7 mouse cellular contexts compared by ENCODE assay signal in the genomic region with DNA sequence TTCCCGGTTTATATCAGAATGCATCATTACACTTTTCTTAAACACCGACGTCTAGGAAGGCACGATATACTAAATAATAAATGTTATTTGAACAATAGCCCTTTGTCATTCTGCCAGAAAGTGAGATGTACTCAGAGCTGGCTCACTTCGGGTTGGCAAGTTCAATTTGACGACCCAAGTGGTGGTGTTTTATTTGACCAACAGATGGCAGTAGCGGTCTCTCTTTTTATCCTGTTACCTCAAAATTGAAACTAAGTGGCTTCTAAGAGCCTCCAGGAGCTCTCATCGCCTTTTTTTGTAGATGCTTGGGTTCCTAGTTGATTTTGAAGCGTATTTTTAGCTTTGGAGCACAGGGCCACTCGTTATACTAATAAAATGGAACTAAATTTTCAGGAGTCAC.
DNase-seq lines count a peak whose midpoint lies in the region; ATAC-seq and TF ChIP-seq lines count a peak whose summit lies in the region.

No protein-coding gene starts in this region.

- peak; percentile 84 for DNase-seq in MEL (ENCODE audit: low read depth, low spot score)
- DNase-seq in adrenal gland, postnatal 10 days = peak; percentile 62
- DNase-seq in embryonic facial prominence, embryonic 10.5 days (ENCODE audit: low spot score) = peak; percentile 42
- peak; percentile 75 for DNase-seq in layer of hippocampus, adult 11-12 months (ENCODE audit: low spot score)
- peak; percentile 15 for DNase-seq in lung, adult 2 months
- peak; percentile 10 for DNase-seq in ovary, postnatal 36 days (ENCODE audit: low spot score)

- peak overlapping the region; percentile 49 to 56 for H3K4me3 ChIP-seq in MEL (ENCODE audit: control insufficient read depth in 1 of 2, insufficient read depth in 1 of 2, low read depth in 2 of 2, low read length in 2 of 2)
- no peak overlapping the region for H3K4me3 ChIP-seq in embryonic facial prominence, embryonic 10.5 days
- no peak overlapping the region for H3K4me3 ChIP-seq in heart, embryonic 12.5 days
- no peak overlapping the region for H3K4me3 ChIP-seq in lung, adult 2 months (replicated peaks; ENCODE audit: extremely low read depth, low read depth, low read length)

- TF ChIP-seq POLR2A in MEL (IDR thresholded peaks at IDR 0.05; ENCODE audit: control insufficient read depth in 1 of 2, insufficient read depth in 1 of 2, low read depth in 1 of 2, low read length in 2 of 2, poor library complexity in 1 of 2) = no peak
- no peak for TF ChIP-seq POLR2A in lung, adult 2 months (IDR thresholded peaks at IDR 0.05; ENCODE audit: borderline replicate concordance, extremely low read depth, low read depth, low read length)

- TF ChIP-seq CTCF in MEL (IDR thresholded peaks at IDR 0.05 in 2 of 3, conservative IDR thresholded peaks at IDR 0.05 in 1 of 3; ENCODE audit: control insufficient read depth in 1 of 3, insufficient read depth in 1 of 3, low read depth in 2 of 3, low read length in 3 of 3, poor library complexity in 1 of 3, severe bottlenecking in 1 of 3) = peak; percentile 44 to 74 (median 55); a peak in 5 of 6 replicates
- TF ChIP-seq CTCF in lung, adult 2 months (IDR thresholded peaks at IDR 0.05; ENCODE audit: insufficient read depth, low read length) = peak; percentile 31; the same call in 1 of the 2 replicates

- H3K4me2 ChIP-seq in heart, embryonic 12.5 days = 0 out of 2 replicates have a peak overlapping the region, but pooled peaks have one; percentile 18

- ATAC-seq in heart, embryonic 12.5 days (ENCODE audit: insufficient number of reproducible peaks, low FRiP score) = no peak

- no peak for TF ChIP-seq EP300 in MEL (IDR thresholded peaks at IDR 0.05; ENCODE audit: low read depth in 1 of 2, low read length in 2 of 2)

- no peaks in the 10 kb centered on the region for H3K36me3 ChIP-seq in MEL (ENCODE audit: control insufficient read depth in 1 of 2, insufficient read depth in 2 of 2, low read length in 2 of 2)
- no peaks in the 10 kb centered on the region for H3K36me3 ChIP-seq in embryonic facial prominence, embryonic 10.5 days (replicated peaks)
- H3K36me3 ChIP-seq in heart, embryonic 12.5 days = no peaks in the 10 kb centered on the region

- H3K27me3 ChIP-seq in MEL (ENCODE audit: control insufficient read depth in 1 of 2, insufficient read depth in 2 of 2, low read length in 2 of 2) = no peaks in the 10 kb centered on the region; a peak in 1 of 4 replicates
- no peaks in the 10 kb centered on the region for H3K27me3 ChIP-seq in embryonic facial prominence, embryonic 10.5 days (replicated peaks; ENCODE audit: low read depth, poor library complexity, severe bottlenecking)
- no peaks in the 10 kb centered on the region for H3K27me3 ChIP-seq in heart, embryonic 12.5 days (replicated peaks)

- TF ChIP-seq RAD21 in MEL (IDR thresholded peaks at IDR 0.05; ENCODE audit: low read depth, low read length) = peak; percentile 71

- no peaks in the 10 kb centered on the region for H3K79me2 ChIP-seq in MEL (ENCODE audit: control insufficient read depth, insufficient read depth, low read length, poor library complexity)

- 16% methylated on average over 10 of the region's 10 CpGs for WGBS in embryonic facial prominence, embryonic 10.5 days
- 10% methylated on average over 10 of the region's 10 CpGs for WGBS in heart, embryonic 12.5 days
- 7% methylated on average over 10 of the region's 10 CpGs for WGBS in lung, adult 2 months

- no peak overlapping the region for H3K27ac ChIP-seq in MEL (ENCODE audit: control insufficient read depth, low read depth, low read length)
- no peak overlapping the region for H3K27ac ChIP-seq in embryonic facial prominence, embryonic 10.5 days (replicated peaks)
- no peak overlapping the region for H3K27ac ChIP-seq in heart, embryonic 12.5 days (ENCODE audit: poor library complexity, severe bottlenecking)

- no peak overlapping the region for H3K9ac ChIP-seq in MEL (ENCODE audit: control insufficient read depth, low read depth, low read length, poor library complexity, severe bottlenecking)
- no peak overlapping the region for H3K9ac ChIP-seq in heart, embryonic 12.5 days

- H3K9me3 ChIP-seq in MEL (replicated peaks; ENCODE audit: insufficient read depth, low read length) = no peaks in the 10 kb centered on the region
- H3K9me3 ChIP-seq in embryonic facial prominence, embryonic 10.5 days = no peaks in the 10 kb centered on the region
- no peaks in the 10 kb centered on the region for H3K9me3 ChIP-seq in heart, embryonic 12.5 days (replicated peaks)

- H3K4me1 ChIP-seq in MEL (ENCODE audit: control insufficient read depth in 1 of 2, insufficient read depth in 2 of 2, low read length in 2 of 2) = no peaks in the 10 kb centered on the region
- no peaks in the 10 kb centered on the region for H3K4me1 ChIP-seq in embryonic facial prominence, embryonic 10.5 days
- H3K4me1 ChIP-seq in heart, embryonic 12.5 days (replicated peaks) = no peaks in the 10 kb centered on the region
- no peaks in the 10 kb centered on the region for H3K4me1 ChIP-seq in lung, adult 2 months (ENCODE audit: control insufficient read depth, insufficient read depth, low read length)

TF ChIP-seq in MEL, 35 proteins besides CTCF, POLR2A, EP300 and RAD21:
- no peak for TF ChIP-seq TAL1 (IDR thresholded peaks at IDR 0.05; ENCODE audit: low read length)
- peak; percentile 63 for TF ChIP-seq SMC3 (IDR thresholded peaks at IDR 0.05; ENCODE audit: low read depth, low read length)
- TF ChIP-seq ZC3H11A (IDR thresholded peaks at IDR 0.05; ENCODE audit: low read depth, low read length) = peak; percentile 52
- no peak for TF ChIP-seq JUND (IDR thresholded peaks at IDR 0.05; ENCODE audit: low read depth, low read length)
- TF ChIP-seq SIN3A (IDR thresholded peaks at IDR 0.05; ENCODE audit: low read length) = no peak
- no peak for TF ChIP-seq ZMIZ1 (IDR thresholded peaks at IDR 0.05; ENCODE audit: low read depth, low read length)
- no peak for TF ChIP-seq GABPA (IDR thresholded peaks at IDR 0.05; ENCODE audit: low read depth, low read length)
- TF ChIP-seq MYC (IDR thresholded peaks at IDR 0.05; ENCODE audit: low read depth, low read length) = no peak
- TF ChIP-seq E2F4 (IDR thresholded peaks at IDR 0.05; ENCODE audit: borderline replicate concordance, low read depth, low read length) = no peak
- no peak for TF ChIP-seq TCF12 (IDR thresholded peaks at IDR 0.05; ENCODE audit: low read depth, low read length)
- TF ChIP-seq ZNF384 (IDR thresholded peaks at IDR 0.05; ENCODE audit: low read depth, low read length) = peak; percentile 15; the same call in 1 of the 2 replicates
TF ChIP-seq in MEL: peak in this region for 3.

Comparison
In these comparisons a context has a peak if more than half of its experiments do, and no peak if none do; other contexts are left out.
1. DNase-seq: peak in every context shown above with its lines; median percentile 84 in MEL; 75 in layer of hippocampus, adult 11-12 months; 62 in adrenal gland, postnatal 10 days; 42 in embryonic facial prominence, embryonic 10.5 days; 15 in lung, adult 2 months; 10 in ovary, postnatal 36 days.
2. H3K4me3 ChIP-seq: peak in MEL (2 of 2); none in embryonic facial prominence, embryonic 10.5 days (single experiment), heart, embryonic 12.5 days (single experiment) and lung, adult 2 months (single experiment).